Mouse (Mus musculus) retina, embryonic 14.5 days (tissue): Measurements from ENCODE around the gene Gm5089.
A peak's percentile ranks its signal among the peaks of the same experiment; 100 is the strongest.

ENCODE experiments used
- DNase-seq: peaks from one replicate; pipeline ENCODE4 v3.0.0-alpha.2; 2015; ENCODE audit warnings: low spot score

Gene Gm5089

DNA sequence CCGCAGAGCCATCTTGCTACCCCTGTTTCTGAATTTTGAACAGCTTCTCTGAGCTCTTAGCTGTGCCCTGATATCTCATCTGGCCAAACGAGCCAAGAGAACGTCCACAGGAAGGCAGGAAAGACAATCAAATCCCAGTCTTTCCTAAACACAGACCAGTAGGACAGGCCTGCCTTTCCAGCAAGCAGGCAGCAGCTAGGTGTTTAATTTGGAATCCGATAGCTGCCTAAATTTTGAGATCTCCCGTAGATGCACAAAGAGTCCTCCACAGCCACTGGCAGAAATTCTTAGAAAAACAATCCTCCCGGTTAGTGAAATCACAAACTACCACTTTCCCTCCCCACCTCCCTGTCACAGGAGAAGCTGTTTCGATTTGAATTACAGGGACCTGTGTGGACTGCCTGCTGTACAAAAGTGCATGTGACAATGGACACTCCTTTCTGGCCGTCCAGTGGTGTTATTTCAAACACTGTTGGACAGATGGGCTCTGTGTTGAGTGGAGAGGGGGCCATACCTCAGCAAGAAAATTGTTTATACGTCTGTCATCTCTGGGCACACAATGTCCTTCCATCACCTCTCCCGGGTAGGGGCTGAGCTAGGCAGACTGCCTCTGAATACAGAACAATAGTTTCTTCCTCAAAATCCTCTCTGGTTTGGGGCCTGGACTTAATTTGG lies 24.2 kb downstream of the Gm5089 start:
- no peak for DNase-seq

DNA sequence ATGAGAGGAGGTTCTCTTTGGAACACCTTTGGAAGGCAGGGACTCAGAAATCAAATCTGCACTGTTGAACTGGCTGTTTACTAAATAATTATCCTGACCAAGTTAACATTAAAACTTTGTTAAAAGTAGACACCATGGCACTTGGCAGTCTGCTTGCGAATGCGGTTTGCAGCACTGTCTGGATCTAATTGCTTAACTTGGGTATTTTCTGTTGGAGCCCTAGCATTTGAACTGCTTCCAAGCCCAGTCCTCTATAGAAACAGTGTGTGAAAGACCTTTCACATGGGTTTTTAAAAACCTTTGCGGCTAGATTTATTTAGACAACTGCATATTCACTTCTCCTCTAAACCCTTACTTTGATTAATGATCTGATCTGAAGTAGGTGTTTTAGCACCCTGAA lies 26.5 kb downstream of the Gm5089 start:
- DNase-seq = no peak

DNA sequence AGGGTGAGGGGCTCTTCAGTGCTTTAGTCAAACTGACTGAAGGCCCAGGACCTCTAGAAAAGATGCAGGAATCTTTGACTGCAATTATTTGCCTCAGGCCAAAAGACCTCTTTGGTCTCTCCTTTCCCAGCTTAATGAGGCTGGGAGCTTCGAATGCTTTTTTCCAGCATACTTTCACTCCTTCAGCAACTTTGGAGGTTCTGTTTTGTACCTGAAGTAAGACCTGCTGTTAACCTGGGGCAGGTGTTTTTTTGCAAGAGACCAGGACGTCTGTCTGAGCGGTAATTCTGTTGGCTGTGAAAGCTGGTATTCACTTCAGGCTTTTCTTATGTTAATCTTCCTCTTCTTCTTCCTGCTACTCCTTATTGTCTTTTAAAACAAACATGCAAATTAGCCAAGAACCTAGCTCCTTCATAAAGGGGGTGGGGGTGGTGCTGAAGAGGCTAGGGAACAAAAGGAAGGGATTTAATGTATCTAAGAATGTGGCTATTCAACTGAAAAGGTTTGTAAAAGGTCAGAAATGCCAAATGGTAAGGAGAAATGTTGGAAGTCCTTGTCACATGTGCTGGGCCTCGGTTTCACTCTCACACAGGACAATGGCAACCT lies 34.6 kb downstream of the Gm5089 start:
- DNase-seq = no peak

DNA sequence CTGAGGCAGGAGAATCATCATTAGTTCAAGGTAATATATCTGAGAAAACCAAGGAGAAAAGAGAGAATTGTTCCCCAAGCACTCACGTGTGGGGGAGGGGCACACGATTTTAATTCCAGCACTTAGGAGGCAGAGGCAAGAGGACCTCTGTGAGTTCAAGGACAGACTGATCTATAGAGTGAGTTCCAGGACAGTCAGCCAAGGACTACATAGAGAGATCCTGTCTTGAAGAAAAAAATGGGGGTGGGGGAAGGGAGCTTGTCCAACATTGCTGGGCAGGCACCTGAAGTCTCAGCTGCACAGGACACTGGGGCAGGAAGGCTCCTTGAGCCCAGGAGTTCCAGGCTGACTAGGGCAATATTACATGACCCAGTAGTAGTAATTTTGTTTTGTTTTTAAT lies 36.1 kb downstream of the Gm5089 start:
- DNase-seq = no peak

DNA sequence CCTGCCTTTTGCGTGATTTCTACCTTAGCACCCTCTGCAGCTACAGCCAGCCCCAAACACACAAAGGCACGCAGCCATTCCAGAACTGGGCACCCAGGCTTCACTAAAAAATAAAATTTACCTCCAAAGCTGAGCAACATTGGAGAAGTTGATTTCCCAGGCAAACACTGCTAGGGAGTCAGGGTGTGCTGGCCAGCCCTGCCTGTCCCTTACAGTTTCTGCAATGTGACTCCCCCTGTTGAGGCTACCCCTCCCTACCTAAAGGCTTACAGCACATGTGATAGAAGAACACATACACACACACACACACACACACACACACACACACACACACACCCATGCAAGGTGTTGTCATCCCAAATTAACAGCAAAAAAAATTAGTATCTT lies 37.4 kb downstream of the Gm5089 start:
- DNase-seq = no peak

DNA sequence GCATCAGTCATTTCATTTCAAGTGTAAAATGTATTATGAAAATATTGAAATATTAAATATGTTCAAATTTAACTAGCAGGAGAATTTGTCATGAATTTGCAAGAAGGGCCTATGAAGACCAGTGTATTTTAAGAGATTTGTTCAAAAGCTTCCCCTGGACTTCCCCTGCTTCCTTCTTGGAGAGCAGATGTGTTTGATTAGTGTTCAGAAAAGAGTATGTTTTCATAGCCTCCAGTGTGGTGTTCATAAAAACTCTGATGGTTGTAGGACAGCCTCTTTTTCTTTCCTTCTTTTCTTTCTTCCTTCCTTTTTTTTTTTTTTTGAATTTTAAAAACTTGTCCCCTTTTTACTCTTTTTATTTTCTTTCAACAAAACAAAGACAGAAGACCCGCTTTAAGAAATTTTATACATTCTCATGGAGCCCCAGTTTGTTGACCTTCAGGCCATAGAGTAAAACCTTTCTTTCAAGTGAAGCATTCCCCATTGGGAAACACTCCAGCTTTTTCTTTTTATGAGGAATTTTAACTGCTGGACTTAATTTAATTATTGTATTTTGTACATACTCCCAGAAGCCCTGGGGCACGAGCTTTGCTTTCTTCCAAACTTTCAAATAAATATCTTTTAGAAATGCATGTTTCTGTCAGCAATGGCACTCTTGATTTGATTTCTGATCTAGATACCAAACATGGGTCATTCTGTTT lies 37.9 kb downstream of the Gm5089 start:
- DNase-seq = no peak

DNA sequence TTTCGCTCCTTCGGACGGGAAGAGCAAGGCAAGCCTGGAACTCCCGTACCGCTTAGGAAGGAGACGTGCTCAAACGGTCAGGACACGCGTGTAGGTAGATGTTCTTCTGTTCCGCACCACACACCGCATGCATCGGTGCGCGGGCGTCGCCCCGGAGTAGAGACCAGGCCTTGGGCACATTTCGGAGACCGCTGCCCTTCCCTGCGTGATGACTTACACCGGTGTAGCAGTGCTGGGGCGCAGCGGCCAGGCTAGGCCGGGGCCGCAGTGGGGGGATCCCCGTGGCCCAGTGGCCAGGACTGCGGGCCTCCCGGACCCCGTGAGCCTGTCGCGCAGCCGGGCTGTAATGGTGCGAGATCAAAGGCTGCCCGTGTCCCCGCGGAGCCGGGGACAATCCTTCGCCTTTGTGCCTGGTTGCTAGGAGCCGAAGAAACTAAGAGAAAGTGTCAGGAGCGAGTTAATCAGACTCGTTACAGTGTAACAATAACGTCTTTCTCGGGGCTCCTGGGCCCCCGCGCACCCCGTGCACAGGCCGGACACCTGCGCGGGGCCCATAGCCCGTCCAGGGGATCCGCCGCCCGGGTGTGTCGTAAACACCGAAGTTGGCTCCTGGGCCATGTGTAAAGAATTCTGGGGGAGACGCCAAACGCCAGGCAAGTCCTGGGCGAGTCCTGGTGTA lies 44.2 kb downstream of the Gm5089 start:
- peak; percentile 56 for DNase-seq

DNA sequence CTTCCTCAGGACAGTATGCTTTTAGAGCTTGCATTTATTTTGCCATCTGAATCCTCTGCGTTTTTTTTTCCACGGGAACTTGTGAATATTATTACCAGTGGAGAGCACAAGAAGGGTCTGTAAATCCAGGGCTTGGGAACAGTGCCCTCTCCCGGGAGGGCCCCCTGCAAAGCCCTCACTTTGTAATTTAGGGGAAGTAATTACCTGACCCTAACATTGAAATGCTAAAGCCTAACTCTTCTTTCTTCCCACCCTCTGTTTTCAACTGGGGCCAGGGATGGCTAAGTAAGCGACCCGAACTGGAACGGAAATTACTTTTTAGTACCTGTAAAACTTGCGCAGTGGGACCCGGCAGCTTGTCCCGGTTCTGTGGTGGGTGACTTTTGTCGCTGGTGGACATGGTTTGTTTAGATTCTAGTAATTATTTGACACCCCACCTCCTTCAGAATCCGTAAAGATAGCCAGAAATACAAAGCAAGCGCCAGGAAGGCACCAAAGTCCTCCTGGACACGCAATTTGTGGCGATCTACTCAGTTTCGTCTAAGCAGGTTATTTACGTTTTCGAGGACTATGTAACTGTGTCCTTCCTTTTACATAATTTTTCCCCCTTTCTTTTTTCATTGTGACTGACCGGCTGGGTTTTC lies 44.9 kb downstream of the Gm5089 start:
- DNase-seq = peak; percentile 57

DNA sequence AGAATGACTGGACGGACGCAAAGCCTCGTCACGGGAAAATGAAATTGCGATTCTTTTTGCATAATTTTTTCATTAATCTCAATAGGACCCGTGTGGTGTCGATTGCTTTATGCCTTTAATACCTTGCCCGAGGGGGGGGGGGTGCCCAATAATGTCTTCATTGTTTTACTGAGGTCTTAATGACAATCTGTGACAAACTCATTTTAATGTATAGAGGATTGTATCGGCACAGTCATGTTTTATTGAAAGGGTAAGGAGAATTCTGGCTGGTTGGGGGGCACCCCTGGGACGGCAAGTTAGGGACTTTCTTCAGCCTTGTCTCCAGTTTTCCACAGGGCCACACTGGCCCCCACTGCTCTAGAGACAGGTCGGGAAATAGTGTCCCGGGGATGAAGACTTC lies 45.7 kb downstream of the Gm5089 start:
- DNase-seq = no peak

DNA sequence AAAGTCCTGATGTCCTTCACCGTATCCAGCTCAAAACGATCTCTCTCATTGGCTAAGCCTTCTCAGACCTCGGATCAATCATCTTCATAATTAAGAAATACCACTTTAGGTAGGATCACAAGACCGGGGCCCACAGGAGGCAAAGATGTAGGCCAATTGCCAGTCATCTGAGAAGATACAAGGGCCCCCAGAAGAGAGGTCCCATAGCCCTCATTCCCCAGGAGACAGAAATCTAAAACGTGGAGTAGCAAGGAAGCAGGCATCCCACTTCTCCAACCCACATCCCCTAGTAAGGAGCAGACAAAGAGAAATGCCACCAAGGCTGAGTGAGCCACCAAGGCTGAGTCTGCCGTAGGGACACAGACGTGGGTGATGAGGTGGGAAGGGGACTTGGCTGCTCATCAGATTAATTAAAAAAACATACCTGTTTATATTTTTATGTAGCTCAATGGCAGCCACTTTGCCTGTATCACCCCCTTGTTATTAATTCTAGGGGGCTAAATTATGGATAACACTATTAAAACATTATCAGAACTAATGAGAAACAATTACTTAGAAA lies 46.2 kb downstream of the Gm5089 start:
- DNase-seq = no peak

DNA sequence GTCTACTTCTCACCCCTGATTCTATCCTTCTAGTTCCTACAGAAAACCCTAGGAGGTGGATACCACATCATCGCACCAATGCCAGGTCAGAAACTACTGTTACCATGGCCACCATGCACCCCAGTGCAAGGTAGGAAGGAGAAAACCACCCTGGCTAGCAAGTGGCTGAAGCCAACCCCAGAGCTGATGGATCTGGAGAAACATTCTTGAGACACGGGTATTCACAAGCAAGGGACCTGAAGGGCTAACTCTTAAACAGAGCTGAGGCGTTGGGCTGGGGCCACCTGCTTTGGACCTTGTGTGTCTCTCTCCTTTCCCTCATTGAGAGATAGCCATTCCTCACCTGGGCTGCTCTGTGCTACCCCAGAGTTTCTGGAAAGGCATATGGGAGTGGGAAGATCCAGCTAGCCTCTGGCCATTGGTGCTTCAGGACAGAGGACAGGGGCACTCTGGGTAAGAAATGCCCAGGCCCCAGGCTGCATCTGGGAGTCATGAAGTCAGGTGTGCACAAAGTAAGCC lies 47.4 kb downstream of the Gm5089 start:
- DNase-seq = no peak

DNA sequence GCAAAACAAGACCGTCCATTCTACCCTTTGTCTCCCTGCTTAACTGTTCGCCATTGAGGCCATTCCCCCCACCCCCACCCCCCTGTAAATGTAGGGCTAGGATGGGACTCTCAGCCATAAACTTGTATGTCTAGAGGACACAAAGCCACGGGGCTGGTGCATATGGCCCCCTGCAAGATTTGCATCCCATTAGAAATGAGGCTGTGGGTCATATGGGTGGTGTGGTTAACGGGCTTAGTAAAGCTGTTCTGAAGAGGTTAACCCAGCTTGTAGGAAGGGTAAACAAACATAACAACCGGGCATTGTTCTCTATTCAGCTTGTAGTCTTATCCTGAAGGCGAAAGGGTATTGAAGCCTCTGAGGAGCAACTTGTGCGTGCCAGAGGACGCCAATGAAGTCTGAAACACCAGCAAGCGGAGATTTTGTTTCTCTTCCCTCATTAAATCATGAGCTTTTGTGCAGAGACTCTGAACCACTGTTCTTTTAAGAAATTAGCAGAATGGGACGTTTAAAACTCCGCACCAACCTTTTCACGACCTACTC lies 48.1 kb downstream of the Gm5089 start:
- DNase-seq = no peak

DNA sequence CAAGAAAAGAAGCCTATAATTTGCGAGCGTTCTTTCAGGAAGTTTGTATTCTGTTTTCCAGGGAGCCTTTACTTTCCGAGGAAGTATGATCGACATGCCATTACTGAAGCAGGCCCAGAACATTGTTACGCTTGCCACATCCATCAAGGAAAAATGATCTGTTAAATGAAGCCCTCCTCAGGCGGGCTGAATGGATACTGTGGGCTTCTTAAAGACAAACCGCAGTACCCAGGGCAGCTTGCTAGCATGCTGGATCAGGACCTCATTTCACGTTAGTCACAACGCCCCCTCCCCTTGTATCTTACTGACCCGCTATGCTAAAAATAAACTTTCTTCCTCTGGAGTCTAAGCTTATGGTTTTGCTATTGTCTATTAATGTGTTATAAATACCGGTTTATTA lies 49.0 kb downstream of the Gm5089 start:
- DNase-seq = no peak

DNA sequence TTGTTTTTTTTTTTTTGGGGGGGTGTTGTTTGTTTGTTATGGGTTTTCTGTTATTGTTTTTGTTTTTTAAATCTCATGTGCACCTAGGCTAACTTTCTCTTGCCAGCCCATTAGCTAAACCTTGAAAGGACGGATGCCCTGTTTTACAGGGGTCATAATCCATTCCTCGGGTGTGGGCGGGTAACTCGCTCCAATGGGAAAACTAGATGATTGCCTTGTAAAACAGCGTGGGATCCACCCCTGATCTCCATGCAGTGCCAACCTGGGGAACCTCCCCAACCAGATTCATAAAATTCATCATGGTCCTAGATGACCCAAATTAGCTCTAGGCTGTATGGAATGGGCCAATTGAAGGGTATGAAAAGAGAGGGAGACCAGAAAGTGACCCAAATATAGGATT lies 51.0 kb downstream of the Gm5089 start:
- no peak for DNase-seq

DNA sequence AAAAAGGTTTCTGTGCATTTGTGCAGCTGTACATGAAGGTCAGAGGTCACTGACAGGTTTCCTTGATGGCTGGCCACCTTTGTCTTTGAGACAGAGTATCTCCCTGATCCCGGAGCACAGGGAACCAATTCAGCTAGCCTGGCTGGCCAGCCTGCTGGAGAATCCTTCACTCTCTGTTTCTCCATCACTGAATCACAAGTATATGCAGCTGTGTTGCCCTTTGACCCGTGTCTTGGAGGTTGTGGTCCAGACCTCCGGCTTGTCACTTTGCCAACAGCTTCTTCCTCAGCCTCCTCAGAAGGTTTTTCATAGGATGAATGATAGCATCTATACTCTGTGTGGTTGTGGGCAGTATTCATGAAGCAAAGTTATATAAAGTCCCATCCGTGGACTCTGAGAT lies 52.2 kb downstream of the Gm5089 start:
- no peak for DNase-seq

DNA sequence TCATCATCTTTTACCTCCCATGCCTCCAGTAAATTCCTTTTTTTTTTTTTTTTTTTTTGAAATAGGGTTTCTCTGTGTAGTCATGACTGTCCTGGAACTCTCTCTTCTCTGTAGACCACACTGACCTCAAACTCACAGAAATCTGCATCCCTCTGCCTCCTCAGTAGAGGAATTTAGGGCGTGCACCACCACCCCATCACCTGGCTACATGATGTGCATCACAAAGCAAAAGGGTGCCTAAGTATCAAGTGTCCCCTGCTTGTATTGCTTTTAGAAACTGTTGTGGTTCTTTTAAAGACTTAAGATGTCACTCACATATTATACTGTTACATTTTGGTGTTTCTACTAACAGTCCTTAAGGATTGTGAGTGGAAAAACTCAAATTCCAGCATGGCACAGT lies 57.8 kb downstream of the Gm5089 start:
- DNase-seq = no peak

DNA sequence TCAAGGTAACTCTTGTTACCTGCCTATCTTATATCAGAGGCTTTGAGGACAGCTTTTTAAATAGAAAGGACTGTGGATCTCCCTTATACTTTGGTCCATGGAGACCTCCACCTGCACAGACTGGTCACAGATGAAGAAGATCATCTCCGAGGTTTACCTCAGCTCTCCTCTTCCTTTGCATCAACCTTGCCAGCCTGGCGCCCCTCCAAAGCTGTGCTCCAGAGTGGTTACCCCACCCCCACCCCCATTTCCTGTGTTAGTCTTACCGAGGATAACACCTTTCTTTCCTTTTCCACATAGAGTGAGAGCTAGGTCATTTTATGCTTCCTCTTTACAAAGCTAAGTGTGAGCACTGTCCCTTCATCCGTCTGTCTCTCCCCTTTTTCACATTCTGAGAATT lies 60.0 kb downstream of the Gm5089 start:
- DNase-seq = no peak

DNA sequence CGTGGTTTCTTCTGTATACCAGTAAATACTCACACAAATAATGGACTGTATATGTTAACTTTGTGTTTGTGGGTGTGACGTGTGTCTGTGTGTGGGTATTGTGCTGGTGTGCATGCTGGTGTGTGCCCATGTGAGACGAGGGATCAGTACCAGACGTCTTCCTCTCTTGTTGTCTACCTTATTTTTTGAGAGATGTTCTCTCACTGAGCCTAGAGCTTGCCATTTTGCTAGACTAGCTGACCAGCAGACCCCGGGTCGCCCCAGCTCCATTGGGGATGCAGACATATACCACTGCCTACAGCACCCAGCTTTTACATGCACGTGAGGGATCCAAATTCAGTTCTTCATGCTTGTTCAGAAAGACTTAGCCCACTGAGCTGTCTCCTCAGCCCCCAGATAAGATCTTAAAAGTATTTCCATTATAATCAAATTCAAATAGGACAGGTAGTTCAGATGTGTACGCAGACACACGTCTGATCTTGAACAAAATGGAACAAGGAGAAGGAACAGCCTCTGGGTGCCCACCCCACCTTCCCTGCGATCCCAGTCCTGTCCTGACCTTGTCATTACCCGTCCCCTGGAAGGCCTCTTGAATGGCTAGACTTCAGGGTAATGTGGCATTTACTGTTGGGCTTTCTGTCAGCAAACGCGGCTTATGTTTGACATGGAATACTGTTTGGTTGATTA lies 61.1 kb downstream of the Gm5089 start:
- DNase-seq = no peak

DNA sequence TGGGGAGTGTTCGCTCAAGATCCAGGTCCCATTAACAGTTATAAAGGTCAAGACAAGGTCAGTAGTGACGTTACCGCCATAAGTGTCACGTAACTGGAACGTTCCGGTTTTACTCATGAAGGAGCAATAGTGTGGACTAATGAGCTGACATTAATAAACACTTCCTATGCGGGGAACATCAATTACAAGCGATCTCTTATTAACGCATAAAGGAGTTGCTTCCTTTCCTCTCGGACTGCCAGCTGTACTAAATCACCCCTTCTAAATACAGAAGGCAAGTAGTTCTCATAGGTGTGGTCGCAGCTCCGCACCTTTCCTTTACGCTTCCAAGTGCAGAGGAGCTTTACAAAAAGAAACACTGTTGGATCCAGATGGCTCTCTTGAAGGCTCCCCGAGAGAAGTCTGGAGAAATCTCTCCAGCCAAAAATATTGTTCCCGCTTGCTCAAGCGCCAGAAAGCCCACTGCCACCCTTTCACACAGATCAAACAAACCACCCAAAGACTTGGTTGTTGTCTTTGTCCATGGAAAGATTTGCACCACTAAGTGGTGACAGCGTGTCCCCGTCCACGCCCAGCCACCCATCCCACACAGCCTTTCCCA lies 62.4 kb downstream of the Gm5089 start:
- DNase-seq = peak; percentile 53

DNA sequence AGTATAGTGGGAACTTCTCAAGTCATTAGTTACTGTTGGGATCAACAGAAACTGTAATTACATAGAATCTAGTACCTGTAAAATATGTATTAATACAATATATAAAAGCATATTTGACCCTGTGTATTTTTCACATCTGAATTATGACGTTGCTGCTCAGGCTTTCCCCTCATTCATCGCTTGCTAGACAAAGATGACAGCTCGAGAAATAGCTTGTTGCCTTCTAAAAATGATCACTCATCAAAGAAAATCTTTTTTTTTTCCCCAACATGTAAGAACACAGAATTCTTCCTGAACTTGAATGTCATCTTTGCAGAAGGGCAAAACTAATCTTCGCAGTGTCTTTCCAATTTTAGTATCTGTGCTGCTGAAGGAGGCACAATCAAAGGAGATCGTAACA lies 63.1 kb downstream of the Gm5089 start:
- no peak for DNase-seq
